Mouse (Mus musculus): Measurements from ENCODE around the gene Fbf1. TPM values are rescaled to one million over a fixed set of nuclear protein-coding genes. Genes with fewer than 3 reads are reported as not detected.

Fbf1 gene
- polyA plus RNA-seq, 1 experiment from 2014 or later, result 48.9 TPM

DNA sequence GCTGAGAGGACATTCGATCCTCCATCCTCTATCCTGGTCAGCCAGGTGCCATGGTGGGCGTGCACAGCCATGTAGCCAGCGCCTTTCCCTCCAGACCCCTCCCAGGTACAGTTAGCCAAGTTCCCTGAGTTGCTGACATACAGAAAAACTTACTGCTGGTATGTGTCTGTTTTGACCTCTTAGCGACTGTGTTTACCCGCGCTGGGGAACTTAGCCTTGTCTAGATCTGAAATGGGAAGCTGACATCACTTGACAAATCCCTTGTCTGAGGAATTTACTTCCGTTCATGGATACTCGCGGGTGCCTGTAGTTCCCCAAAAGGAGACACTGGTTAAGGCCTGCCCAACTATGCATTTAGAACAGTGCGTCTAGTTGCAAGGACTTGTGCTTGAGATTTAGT lies 57.4 kb downstream of the Fbf1 start:
- 27% methylated on average over 10 of the region's 10 CpGs for WGBS
- Histone ChIP-seq H3K4me3 (peak overlapping the region; percentile 52), H3K9me3 (no peaks in the 10 kb centered on the region), H3K27me3 (peaks cover 70% of the 10 kb centered on the region), H3K4me2 (replicated peaks) (peak overlapping the region; percentile 72), H3K27ac (peak overlapping the region; percentile 33; the same call in 1 of the 2 replicates), H3K4me1 (peaks cover 52% of the 10 kb centered on the region), H3K9ac (peak overlapping the region; percentile 73), H3K36me3 (no peaks in the 10 kb centered on the region)
- ATAC-seq (ENCODE audit: low FRiP score, low read depth), result no peak

DNA sequence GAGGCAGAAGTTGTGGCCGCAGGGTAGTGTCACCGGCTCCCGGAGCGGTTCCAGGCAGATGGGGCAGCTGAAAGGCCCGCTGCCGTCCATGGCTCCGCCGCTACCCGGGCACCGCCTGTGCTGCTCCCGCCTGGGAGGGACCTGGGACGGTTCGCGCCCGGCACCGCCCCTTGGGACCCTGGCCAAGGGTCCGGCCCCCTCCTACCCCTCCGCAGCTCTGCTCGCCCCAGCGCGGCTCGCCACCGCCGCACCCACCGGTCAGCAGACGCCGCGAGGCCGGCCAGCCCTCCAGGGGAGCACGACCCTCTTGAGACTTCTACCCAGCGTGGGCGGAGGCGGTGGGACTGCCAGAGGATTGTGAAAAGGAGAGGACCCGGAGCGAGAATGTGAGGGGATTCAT lies 57.8 kb downstream of the Fbf1 start:
- H3K4me1 ChIP-seq, result peaks cover 54% of the 10 kb centered on the region
- ATAC-seq (ENCODE audit: low FRiP score, low read depth), result peak; percentile 44; the same call in 1 of the 2 replicates

DNA sequence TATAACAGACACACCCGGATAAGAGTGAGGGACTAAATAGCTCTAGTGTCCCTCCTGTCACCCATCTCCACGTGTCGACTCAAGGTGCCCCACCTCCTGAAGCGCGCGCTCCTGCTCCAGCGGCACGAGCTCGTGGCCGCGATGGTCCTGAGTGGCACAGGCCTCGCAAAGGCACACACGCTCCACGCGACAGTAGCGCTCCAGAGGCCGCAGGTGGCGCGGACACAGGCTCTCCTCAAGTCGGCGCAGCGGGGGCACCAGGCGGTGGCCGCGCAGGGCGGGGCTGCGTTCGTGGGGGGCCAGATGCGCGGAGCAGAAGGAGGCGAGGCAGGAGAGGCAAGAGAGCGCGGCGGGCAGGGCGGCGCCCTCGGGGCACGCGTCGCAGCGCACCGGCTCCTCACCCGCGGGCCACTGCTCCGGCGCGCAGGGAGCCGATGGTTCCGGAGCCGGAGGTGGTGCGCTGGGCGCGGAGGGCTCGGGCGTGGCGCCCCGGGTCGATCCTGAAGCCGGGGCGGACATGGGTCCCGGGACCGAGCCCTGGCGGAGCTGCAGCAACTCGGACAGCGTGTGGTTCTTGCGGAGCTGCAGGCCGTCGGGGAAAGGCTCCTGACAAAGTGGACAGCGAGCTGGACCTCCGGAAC lies 58.4 kb downstream of the Fbf1 start:
- Histone ChIP-seq H3K4me1 (peaks cover 59% of the 10 kb centered on the region), H3K27me3 (peaks cover 73% of the 10 kb centered on the region), H3K36me3 (no peaks in the 10 kb centered on the region), H3K9me3 (no peaks in the 10 kb centered on the region), H3K4me2 (replicated peaks) (peak overlapping the region; percentile 72), H3K4me3 (peak overlapping the region; percentile 52), H3K9ac (peak overlapping the region; percentile 73), H3K27ac (peak overlapping the region; percentile 15; the same call in 1 of the 2 replicates)
- ATAC-seq (ENCODE audit: low FRiP score, low read depth), result no peak
- WGBS, result 2% methylated on average over 69 of the region's 70 CpGs

More for the DNA sequence above, 57.8 kb downstream of the Fbf1 start:
- peak overlapping the region; percentile 73 for H3K9ac ChIP-seq
- H3K27ac ChIP-seq, result peak overlapping the region; percentile 33; the same call in 1 of the 2 replicates
- no peaks in the 10 kb centered on the region for H3K9me3 ChIP-seq
- peaks cover 73% of the 10 kb centered on the region for H3K27me3 ChIP-seq
- H3K4me2 ChIP-seq (replicated peaks), result peak overlapping the region; percentile 72
- no peaks in the 10 kb centered on the region for H3K36me3 ChIP-seq
- WGBS, result 2% methylated on average over 29 of the region's 35 CpGs
- H3K4me3 ChIP-seq, result peak overlapping the region; percentile 52

DNA sequence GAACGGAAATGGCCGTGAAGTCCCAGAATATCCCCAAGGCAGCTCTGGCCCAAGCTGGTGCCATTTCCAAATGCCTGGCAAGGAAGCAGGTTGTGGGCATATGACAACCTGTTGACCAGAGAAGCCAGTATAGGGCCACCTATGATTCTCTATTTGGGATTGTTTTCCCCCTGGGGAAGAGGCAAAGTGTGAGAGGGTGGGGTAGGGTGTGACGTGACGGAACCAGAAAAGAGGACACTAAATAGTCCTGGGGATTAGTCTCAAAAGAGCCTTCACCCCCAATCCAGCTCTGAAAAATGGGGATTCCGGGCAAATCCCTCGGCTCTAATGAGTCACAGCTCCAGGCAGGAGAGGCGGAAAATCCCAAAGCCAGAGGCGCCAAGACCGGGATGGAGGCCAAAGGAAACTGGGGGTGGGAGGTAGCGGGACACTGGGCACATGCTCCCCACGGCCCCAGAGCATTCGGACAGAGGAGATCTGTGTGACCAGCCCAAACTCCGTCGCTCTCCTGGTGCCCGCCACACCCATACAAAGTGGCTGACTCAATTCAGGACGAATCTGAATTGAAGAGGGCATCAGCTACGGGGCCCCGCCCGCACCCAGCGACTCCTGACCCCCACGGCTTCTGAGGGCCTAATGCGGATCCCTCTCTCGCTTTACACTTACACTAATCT lies 59.4 kb downstream of the Fbf1 start:
- 5% methylated on average over 23 of the region's 23 CpGs for WGBS
- Histone ChIP-seq H3K4me1 (peaks cover 69% of the 10 kb centered on the region), H3K36me3 (no peaks in the 10 kb centered on the region), H3K9ac (peak overlapping the region; percentile 73), H3K27ac (no peak overlapping the region), H3K4me2 (replicated peaks) (peak overlapping the region; percentile 72), H3K9me3 (no peaks in the 10 kb centered on the region), H3K4me3 (peak overlapping the region; percentile 52), H3K27me3 (peaks cover 73% of the 10 kb centered on the region)
- ATAC-seq (ENCODE audit: low FRiP score, low read depth), result no peak

DNA sequence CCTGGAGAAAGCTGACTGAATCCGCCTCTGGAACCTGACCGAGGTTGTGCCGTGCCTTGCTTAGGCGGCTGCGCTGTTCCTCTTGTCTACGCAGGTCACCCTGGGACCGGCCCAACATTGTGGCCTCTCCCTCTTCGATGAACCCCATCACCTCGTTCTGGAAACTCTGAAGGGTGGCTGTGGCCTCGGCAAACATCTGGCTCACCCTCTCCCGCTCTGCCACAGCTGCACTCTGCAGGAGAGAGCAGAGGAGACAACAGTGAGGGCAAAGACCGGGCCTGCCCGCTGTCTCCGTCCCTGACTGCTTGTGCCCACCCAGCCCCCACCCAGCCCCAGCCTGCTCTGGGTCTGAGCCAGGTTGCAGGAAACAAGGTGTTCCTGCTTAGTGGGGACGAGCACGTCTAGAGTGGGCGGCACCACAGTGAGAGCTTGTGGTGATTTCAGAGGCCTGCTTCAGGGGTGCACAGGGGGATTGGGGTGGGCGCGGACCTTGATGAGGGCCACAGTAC lies 60.1 kb downstream of the Fbf1 start:
- Histone ChIP-seq H3K4me2 (replicated peaks) (peak overlapping the region; percentile 72), H3K27ac (no peak overlapping the region; the same call in 1 of the 2 replicates), H3K9me3 (no peaks in the 10 kb centered on the region), H3K4me1 (peaks cover 76% of the 10 kb centered on the region), H3K4me3 (peak overlapping the region; percentile 52), H3K9ac (peak overlapping the region; percentile 73), H3K36me3 (no peaks in the 10 kb centered on the region), H3K27me3 (peaks cover 73% of the 10 kb centered on the region)
- ATAC-seq (ENCODE audit: low FRiP score, low read depth), result no peak
- 10% methylated on average over 19 of the region's 19 CpGs for WGBS

DNA sequence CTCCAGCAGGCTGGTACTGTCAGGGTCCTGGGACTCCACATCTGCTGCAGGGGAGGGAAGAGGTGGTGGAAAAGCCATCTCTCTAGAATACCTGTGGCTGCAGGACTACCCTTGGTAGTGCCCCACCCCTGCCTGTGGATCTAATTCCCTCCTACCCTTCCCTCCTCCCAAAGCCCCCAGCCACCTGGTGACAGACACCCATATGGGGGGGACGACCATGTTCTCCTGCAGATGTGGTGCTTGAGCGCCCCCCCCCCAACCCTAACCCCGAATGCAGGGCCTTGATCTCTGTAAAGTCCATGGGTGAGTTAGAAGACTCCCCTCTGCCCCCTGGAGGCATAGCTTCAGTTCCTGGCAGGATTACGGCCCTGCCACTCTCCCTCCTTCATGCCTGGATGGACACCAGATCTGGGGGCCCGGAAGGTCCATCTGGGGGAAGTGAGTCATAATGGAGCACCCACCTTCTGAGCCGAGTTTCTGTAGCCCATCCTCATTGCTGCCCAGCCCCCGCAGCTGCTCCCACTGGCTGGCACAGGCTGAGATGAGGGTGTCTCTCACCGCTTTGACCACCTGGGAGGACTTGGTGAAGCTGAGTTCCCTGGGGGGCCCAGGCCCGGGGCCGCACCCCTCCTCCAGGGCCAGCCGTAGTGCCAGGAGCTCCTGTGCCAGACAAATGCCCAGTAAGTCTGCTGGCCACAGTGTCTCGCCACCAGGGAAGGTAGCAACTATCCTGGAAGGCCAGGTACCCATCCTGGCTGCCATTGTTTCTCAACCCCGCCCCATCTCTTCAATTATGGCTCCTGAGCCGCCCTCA lies 60.8 kb downstream of the Fbf1 start:
- ATAC-seq (ENCODE audit: low FRiP score, low read depth), result no peak

DNA sequence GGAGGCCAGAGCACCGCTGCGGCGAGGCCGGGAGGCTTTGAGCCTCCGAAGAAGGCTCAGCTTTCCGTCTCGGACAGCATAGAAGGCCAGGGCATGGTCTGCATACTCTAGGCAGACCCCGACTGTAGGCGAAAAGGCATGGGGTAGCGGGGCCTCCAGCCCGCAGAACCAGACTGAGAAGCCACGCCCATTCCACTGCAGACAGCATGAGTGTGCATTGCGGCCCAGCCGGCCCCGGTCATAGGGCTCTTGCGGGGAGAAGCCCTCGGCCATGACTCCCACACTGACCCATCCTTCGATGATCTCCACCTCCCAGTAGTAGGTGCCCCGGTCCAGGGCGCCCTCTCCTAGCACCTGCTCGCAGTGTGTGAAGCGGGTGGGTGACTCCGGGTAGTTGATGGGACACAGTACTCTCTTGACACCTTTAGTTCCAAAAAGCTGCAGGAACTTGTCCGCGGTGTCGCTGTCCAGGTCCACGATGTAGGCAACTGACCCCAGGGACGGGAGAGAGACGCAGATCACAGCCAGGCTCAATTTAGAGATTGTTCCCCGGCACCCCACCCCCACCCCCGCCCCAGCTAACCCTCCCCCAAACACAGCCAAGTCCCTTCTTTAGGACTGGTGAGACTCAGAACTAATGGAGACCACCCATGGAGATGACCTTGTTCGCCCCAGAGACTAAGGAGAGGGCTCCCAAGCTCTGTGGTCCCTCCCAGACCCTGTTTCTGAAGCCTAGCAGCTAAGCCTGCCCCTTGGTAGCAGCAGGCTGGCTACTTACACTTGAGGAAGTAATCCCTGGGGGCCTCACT lies 61.6 kb downstream of the Fbf1 start:
- Histone ChIP-seq H3K27ac (no peak overlapping the region), H3K4me2 (replicated peaks) (peak overlapping the region; percentile 72), H3K27me3 (peaks cover 61% of the 10 kb centered on the region), H3K4me3 (peak overlapping the region; percentile 22), H3K9me3 (no peaks in the 10 kb centered on the region), H3K9ac (0 out of 2 replicates have a peak overlapping the region, but pooled peaks have one; percentile 35), H3K4me1 (peaks cover 88% of the 10 kb centered on the region), H3K36me3 (no peaks in the 10 kb centered on the region)
- 0 out of 2 replicates have a peak, but pooled peaks have one; percentile 4 for ATAC-seq (ENCODE audit: low FRiP score, low read depth)
- 22% methylated on average over 32 of the region's 32 CpGs for WGBS

More for the DNA sequence above, 60.8 kb downstream of the Fbf1 start:
- H3K36me3 ChIP-seq, result no peaks in the 10 kb centered on the region
- no peak overlapping the region for H3K27ac ChIP-seq
- H3K9me3 ChIP-seq, result no peaks in the 10 kb centered on the region
- H3K4me3 ChIP-seq, result peak overlapping the region; percentile 52
- H3K9ac ChIP-seq, result peak overlapping the region; percentile 73
- H3K4me1 ChIP-seq, result peaks cover 79% of the 10 kb centered on the region
- WGBS, result 18% methylated on average over 14 of the region's 14 CpGs
- peak overlapping the region; percentile 72 for H3K4me2 ChIP-seq (replicated peaks)
- peaks cover 69% of the 10 kb centered on the region for H3K27me3 ChIP-seq

DNA sequence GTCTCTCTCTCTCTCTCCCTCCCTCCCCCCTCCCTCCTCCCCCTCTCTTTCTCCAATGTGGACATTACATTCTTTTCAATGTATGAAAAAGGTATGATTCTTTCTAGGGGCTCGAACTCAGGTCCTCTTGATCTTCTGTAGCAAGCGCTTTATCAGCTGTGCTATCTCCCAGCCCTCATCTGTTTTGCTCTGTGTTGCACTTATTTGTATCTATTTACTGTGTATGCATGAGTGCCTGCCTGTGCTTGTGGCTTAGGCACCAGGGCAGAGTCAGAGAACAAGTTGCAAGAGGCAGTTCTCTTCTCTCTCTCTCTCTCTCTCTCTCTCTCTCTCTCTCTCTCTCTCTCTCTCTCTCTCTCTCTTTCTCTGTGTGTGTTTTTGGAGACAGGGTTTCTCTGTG lies 62.9 kb downstream of the Fbf1 start:
- Histone ChIP-seq H3K27me3 (peaks cover 48% of the 10 kb centered on the region), H3K4me2 (replicated peaks) (no peak overlapping the region), H3K9me3 (no peaks in the 10 kb centered on the region), H3K9ac (no peak overlapping the region), H3K4me1 (peaks cover 87% of the 10 kb centered on the region), H3K36me3 (no peaks in the 10 kb centered on the region), H3K4me3 (no peak overlapping the region), H3K27ac (peak overlapping the region; percentile 77; the same call in 1 of the 2 replicates)
- WGBS, result 91% methylated on average over 2 of the region's 2 CpGs
- no peak for ATAC-seq (ENCODE audit: low FRiP score, low read depth)

DNA sequence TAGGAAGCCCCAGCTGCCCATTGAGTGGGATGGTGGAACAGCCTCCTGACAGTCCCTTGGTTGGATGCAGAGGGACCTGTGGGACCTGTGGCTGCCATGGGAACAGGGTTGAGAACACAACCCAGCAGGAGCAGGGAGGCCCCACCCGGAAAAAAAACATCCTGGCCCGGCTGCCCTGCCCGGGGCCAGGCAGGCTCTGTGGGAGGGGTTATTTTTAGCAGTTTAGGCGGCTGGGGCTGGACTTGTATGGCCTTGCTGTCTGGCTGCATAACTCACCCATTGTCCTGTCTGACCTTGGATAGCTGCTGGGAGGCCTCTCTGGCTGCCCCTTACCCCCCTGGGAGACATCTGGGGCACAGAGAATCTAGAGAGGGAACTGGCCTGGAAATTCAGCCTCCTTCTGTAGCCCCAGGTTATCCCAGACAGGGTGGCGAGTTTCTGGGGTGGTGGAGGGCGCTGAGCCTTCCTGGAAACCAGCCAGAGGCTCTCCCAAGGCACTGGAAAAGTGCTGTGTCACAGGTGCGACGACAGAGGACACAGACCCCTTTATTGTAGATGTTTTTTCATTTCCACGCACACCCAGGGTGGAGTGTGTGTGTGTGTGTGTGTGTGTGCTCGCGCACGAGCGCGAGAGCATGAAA lies 63.8 kb downstream of the Fbf1 start:
- H3K36me3 ChIP-seq, result no peaks in the 10 kb centered on the region
- peak overlapping the region; percentile 77 for H3K27ac ChIP-seq
- peak overlapping the region; percentile 27; the same call in 1 of the 2 replicates for H3K4me2 ChIP-seq (replicated peaks)
- ATAC-seq (ENCODE audit: low FRiP score, low read depth), result peak; percentile 67; the same call in 1 of the 2 replicates
- WGBS, result 34% methylated on average over 14 of the region's 14 CpGs
- H3K27me3 ChIP-seq, result peaks cover 38% of the 10 kb centered on the region
- peaks cover 81% of the 10 kb centered on the region for H3K4me1 ChIP-seq
- H3K9me3 ChIP-seq, result no peaks in the 10 kb centered on the region
- H3K4me3 ChIP-seq, result no peak overlapping the region
- peak overlapping the region; percentile 51; the same call in 1 of the 2 replicates for H3K9ac ChIP-seq

DNA sequence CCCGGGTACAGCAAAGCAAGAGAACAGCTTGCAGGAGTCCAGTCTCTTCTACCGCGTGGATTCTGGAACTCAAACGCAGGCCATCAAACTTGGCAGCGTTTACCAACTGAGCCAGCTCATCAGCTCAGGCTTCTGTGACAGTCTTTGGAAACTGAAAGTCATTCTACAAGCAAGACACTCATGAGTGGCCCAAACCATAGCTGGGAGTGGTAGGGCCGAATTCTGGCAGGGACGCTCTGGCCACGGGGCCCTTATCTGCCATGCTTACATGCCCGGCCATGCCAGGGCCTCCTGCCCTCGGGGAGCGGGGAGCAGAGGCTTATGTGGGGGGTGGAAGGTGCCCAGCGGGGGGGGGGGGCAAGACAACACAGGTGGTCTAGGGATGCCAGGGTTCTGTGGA lies 64.4 kb downstream of the Fbf1 start:
- 77% methylated on average over 12 of the region's 12 CpGs for WGBS
- no peak overlapping the region for H3K4me2 ChIP-seq (replicated peaks)
- peaks cover 33% of the 10 kb centered on the region for H3K27me3 ChIP-seq
- H3K9ac ChIP-seq, result no peak overlapping the region
- H3K4me1 ChIP-seq, result peaks cover 76% of the 10 kb centered on the region
- H3K27ac ChIP-seq, result peak overlapping the region; percentile 18; the same call in 1 of the 2 replicates
- H3K9me3 ChIP-seq, result no peaks in the 10 kb centered on the region
- H3K4me3 ChIP-seq, result no peak overlapping the region
- ATAC-seq (ENCODE audit: low FRiP score, low read depth), result no peak
- no peaks in the 10 kb centered on the region for H3K36me3 ChIP-seq
